ENCODE assay signal across 11 mouse cellular contexts in genomic region chr9:14631729-14632128, GRCm38 (mm10). TPM values are rescaled to one million over a fixed set of nuclear protein-coding genes. Genes with fewer than 3 reads are reported as not detected.
DNase-seq lines count a peak whose midpoint lies in the region; ATAC-seq and TF ChIP-seq lines count a peak whose summit lies in the region.
"Had no signal": no experiment of that assay in that cellular context is flagged by ENCODE, and none has a peak within 500 bp of the region (broad histone marks: within the 10 kb centered on the region; RNA-seq: fewer than 3 reads in every experiment).

No protein-coding gene starts in this region.

- no peak for TF ChIP-seq CTCF in olfactory bulb, adult 2 months (IDR thresholded peaks at IDR 0.05; ENCODE audit: insufficient read depth, low read depth, low read length)

- ATAC-seq in kidney, embryonic 16.5 days (ENCODE audit: low FRiP score, low TSS enrichment): peak; percentile 67; the same call in 1 of the 2 replicates
- ATAC-seq in embryonic facial prominence, embryonic 12.5 days (ENCODE audit: insufficient number of reproducible peaks, insufficient read depth, low FRiP score, low TSS enrichment): peak; percentile 66; the same call in 1 of the 2 replicates
- ATAC-seq in forebrain, embryonic 11.5 days (replicated peaks; ENCODE audit: low FRiP score): no peak

- TF ChIP-seq POLR2A in olfactory bulb, adult 2 months (IDR thresholded peaks at IDR 0.05; ENCODE audit: insufficient read depth, low read depth, low read length): no peak

- no peak for DNase-seq in kidney, adult 18-20 months
- DNase-seq in heart, postnatal 14 days: peak; percentile 39 to 45
- no peak for DNase-seq in cerebellum, postnatal 4 days (ENCODE audit: low spot score in 2 of 2)
- no peak for DNase-seq in spleen, adult 18-20 months
- DNase-seq in forebrain, embryonic 11.5 days (ENCODE audit: low spot score): no peak
- DNase-seq: thymus, postnatal 36 days had no signal

- H3K9me3 ChIP-seq in kidney, embryonic 16.5 days (ENCODE audit: low read length): no peaks in the 10 kb centered on the region
- no peaks in the 10 kb centered on the region for H3K9me3 ChIP-seq in embryonic facial prominence, embryonic 12.5 days
- H3K9me3 ChIP-seq in forebrain, embryonic 11.5 days (ENCODE audit: control insufficient read depth, low read length): no peaks in the 10 kb centered on the region

- H3K36me3 ChIP-seq in kidney, embryonic 16.5 days (ENCODE audit: insufficient read depth, low read length): no peaks in the 10 kb centered on the region
- no peaks in the 10 kb centered on the region for H3K36me3 ChIP-seq in embryonic facial prominence, embryonic 12.5 days
- no peaks in the 10 kb centered on the region for H3K36me3 ChIP-seq in forebrain, embryonic 11.5 days (ENCODE audit: control insufficient read depth, insufficient read depth, low read length)

- no peak overlapping the region for H3K4me3 ChIP-seq in kidney, embryonic 16.5 days (ENCODE audit: low read length)
- H3K4me3 ChIP-seq in embryonic facial prominence, embryonic 12.5 days: no peak overlapping the region
- H3K4me3 ChIP-seq in olfactory bulb, adult 2 months (ENCODE audit: insufficient read depth, low read depth, low read length): no peak overlapping the region
- H3K4me3 ChIP-seq in forebrain, embryonic 11.5 days (ENCODE audit: low read depth, low read length): no peak overlapping the region
- H3K4me3 ChIP-seq: heart, adult 2 months had no signal

- 32% methylated on average over 5 of the region's 5 CpGs for WGBS in kidney, embryonic 16.5 days
- 28% methylated on average over 5 of the region's 5 CpGs for WGBS in embryonic facial prominence, embryonic 12.5 days
- WGBS in olfactory bulb, adult 2 months: 19% methylated on average over 5 of the region's 5 CpGs
- 49% methylated on average over 5 of the region's 5 CpGs for WGBS in forebrain, embryonic 11.5 days

- H3K4me2 ChIP-seq in kidney, embryonic 16.5 days (replicated peaks; ENCODE audit: low read depth, low read length): no peak overlapping the region
- no peak overlapping the region for H3K4me2 ChIP-seq in embryonic facial prominence, embryonic 12.5 days (replicated peaks)
- no peak overlapping the region for H3K4me2 ChIP-seq in forebrain, embryonic 11.5 days (ENCODE audit: low read depth, low read length, severe bottlenecking)

- H3K4me1 ChIP-seq in kidney, embryonic 16.5 days (ENCODE audit: insufficient read depth, low read length): peaks cover 12% of the 10 kb centered on the region
- H3K4me1 ChIP-seq in embryonic facial prominence, embryonic 12.5 days: peaks cover 14% of the 10 kb centered on the region
- H3K4me1 ChIP-seq in olfactory bulb, adult 2 months (ENCODE audit: control insufficient read depth, insufficient read depth, low read length): peaks cover 19% of the 10 kb centered on the region
- peaks cover 6% of the 10 kb centered on the region; the same call in 1 of the 2 replicates for H3K4me1 ChIP-seq in forebrain, embryonic 11.5 days (replicated peaks; ENCODE audit: control insufficient read depth, insufficient read depth, low read length)

- no peaks in the 10 kb centered on the region for H3K27me3 ChIP-seq in kidney, embryonic 16.5 days (ENCODE audit: insufficient read depth, low read length)
- no peaks in the 10 kb centered on the region for H3K27me3 ChIP-seq in embryonic facial prominence, embryonic 12.5 days
- no peaks in the 10 kb centered on the region for H3K27me3 ChIP-seq in forebrain, embryonic 11.5 days (ENCODE audit: control insufficient read depth, insufficient read depth, low read length)

- H3K27ac ChIP-seq in kidney, embryonic 16.5 days (ENCODE audit: low read length): no peak overlapping the region
- peak overlapping the region; percentile 51; the same call in 1 of the 2 replicates for H3K27ac ChIP-seq in embryonic facial prominence, embryonic 12.5 days
- H3K27ac ChIP-seq in olfactory bulb, adult 2 months (ENCODE audit: insufficient read depth, low read depth, low read length): peak overlapping the region; percentile 32
- no peak overlapping the region for H3K27ac ChIP-seq in forebrain, embryonic 11.5 days (ENCODE audit: low read depth, low read length)
- H3K27ac ChIP-seq: heart, adult 2 months; macrophage had no signal

- intact Hi-C loops in heart, postnatal 14 days (cut with DNase I): no loop called here

- no peak overlapping the region for H3K9ac ChIP-seq in kidney, embryonic 16.5 days (replicated peaks; ENCODE audit: low read length)
- H3K9ac ChIP-seq in embryonic facial prominence, embryonic 12.5 days: no peak overlapping the region
- H3K9ac ChIP-seq in forebrain, embryonic 11.5 days (ENCODE audit: low read length): no peak overlapping the region

RNA-seq across cellular contexts. Expression of gene Amotl1, which starts 13.1 kb away (rescaled TPM):
- polyA plus RNA-seq in kidney, embryonic 16.5 days (2015; fragmentation: Nextera tagmentation; extraction: Ambion mirVana): 21.3 and 21.9 TPM in 2 replicates
- 33.7 and 35.1 TPM in 2 replicates for polyA plus RNA-seq in embryonic facial prominence, embryonic 12.5 days (2016; fragmentation: Nextera tagmentation; extraction: Ambion mirVana)
- 10 to 100 TPM; 54.1 to 55.8 TPM for total RNA-seq in heart, postnatal 14 days (2021)
- 84.9 TPM in 1 of 2 replicates, not detected in the other for polyA plus RNA-seq in olfactory bulb, adult 2 months (2012; ENCODE audit: insufficient read depth, insufficient read length, low replicate concordance, missing spikeins)
- polyA plus RNA-seq in forebrain, embryonic 11.5 days (2014; fragmentation: Nextera tagmentation; extraction: Ambion mirVana): 19.1 and 19.4 TPM in 2 replicates

Comparison
In these comparisons a context has a peak if more than half of its experiments do, and no peak if none do; other contexts are left out.
1. H3K27ac ChIP-seq: peak in embryonic facial prominence, embryonic 12.5 days (single experiment) and olfactory bulb, adult 2 months (single experiment); none in kidney, embryonic 16.5 days (single experiment) and forebrain, embryonic 11.5 days (single experiment).
2. DNase-seq: peak in heart, postnatal 14 days (2 of 2); none in kidney, adult 18-20 months (single experiment), cerebellum, postnatal 4 days (0 of 2), spleen, adult 18-20 months (0 of 2) and forebrain, embryonic 11.5 days (single experiment).